Mouse (Mus musculus) T-helper 2 cell (primary cell): ENCODE measurements around the gene Hemk1.

ENCODE experiments used
- in situ Hi-C: fragments of 300-600 bp; cut with MboI, MseI; formaldehyde crosslinking; loops from one replicate; pipeline ENCODE4 v1.15.1; 2025; ENCODE audit warnings: high pct_unique_total_duplicates

The Hemk1 gene

DNA sequence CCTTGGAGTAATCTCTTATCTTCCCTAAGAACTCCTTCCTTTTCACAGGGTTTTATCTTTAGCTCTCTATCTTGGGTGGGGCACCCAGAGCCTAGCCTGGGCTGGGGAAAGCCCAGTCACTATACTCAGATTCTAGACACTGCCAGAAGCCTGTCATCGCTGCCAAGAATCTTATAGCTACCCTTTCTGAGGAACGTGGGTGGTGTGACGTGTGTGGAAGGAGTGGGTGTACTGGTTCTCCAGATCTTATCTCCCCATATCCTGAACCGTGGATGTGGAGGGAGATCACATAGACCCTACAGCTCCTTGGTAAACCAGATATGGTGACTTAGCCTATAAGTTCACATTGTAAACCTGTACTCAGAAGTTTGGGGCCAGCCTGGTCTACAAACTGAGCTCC lies 42.5 kb downstream of the Hemk1 start:
- in situ Hi-C loops = no loop called here

DNA sequence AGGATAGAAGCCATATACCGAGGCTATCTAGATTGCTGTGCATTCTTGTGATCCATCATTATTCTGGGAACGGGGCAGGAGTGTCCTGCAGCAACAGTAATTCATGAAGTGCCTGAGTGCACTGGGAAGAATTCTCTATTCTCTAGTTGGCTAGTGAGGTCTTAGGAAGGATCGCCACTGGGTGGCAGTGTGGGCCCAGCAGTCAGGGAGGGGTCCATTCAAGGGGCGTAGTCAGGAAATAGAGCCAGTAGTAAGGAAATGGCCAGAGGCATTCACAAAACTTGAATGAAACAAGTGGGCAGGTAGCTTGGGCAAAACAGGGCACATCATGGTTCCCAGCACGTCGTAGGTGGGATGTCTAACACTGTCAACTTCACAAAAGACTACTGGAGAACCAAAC lies 43.9 kb downstream of the Hemk1 start:
- in situ Hi-C loops = loop anchor here (5.0 kb wide), 2 partner anchors 43 to 47 kb away; partner anchors contain the start of gene Hemk1

DNA sequence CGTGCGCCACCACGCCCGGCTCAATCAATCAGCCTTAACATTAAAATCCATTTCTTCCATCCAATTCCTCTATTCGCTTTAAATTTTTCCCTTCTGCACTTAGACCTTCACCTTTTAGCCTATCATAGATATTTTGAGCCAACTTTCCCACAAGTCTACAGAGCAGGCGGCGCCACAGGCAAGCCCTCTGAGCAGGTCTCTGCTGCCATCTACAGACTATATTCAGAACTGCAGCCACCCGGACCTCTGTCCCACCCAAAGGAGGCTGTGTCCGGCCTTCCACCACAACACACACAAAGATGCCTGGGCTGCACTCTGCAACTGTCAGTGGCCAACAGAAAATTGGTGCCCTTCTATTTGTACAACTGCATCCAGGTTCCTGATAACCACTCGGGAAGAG lies 47.3 kb downstream of the Hemk1 start:
- in situ Hi-C loops = loop anchor here (5.0 kb wide), 2 partner anchors 44 to 46 kb away; partner anchors contain the start of gene Hemk1

- in situ Hi-C loops = loop anchor here (5.0 kb wide), 3 partner anchors 42 to 392 kb away; partner anchors contain the start of gene Hemk1
Observed at GRCm38 (mm10) chr9:107289211-107290076, 48.7 kb downstream of the Hemk1 start, which contains the start of gene Mapkapk3. Gene Mapkapk3, minus strand, starts transcription at chr9:107289877.

DNA sequence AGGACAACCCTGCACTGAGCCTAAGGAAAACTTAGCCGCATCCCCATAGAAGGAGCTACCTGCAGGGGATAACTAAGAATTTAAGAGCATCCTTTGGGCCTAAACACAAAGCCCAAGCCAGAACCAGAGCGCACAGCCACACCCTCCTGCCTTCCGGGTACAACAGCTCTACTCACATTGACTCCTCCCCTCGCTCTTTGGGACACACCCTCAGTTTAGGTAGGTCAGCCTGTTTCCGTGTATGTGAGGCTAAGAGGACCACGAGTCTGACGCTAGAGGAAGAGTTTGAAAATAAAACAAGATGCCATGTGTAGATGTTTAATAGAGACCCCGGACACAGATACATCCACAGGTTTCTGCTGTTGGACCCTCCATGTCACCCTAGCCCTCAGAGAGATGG lies 49.4 kb downstream of the Hemk1 start:
- in situ Hi-C loops = loop anchor here (5.0 kb wide), 1 partner anchor 391 kb away; no protein-coding TSS in a partner anchor

DNA sequence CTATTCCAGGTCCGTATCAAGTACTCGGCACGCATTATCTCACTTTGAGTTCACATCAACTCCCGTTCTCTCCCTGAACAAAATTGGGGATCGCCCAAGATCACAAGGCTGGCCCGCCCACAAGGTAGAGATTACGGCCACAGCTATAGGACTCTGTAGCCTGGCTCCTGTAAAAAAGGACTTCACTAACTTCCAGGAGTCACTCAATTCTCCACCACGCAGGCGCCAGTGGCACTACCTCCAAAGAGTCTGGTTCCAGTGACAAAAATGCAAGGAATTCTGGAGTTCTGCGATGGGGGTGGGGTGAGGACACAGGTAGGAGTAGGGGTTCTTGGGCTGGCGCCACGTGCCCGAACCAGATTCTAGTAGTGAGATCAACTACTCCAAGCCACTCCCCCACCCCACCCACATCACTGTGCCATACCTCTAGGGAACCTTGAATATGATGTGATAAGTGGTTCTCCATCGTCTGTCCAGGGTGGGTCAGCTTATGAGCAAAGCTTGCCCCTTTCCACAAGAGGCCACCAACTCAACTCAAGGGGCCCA lies 50.0 kb downstream of the Hemk1 start:
- in situ Hi-C loops = loop anchor here (5.0 kb wide), 1 partner anchor 391 kb away; no protein-coding TSS in a partner anchor

DNA sequence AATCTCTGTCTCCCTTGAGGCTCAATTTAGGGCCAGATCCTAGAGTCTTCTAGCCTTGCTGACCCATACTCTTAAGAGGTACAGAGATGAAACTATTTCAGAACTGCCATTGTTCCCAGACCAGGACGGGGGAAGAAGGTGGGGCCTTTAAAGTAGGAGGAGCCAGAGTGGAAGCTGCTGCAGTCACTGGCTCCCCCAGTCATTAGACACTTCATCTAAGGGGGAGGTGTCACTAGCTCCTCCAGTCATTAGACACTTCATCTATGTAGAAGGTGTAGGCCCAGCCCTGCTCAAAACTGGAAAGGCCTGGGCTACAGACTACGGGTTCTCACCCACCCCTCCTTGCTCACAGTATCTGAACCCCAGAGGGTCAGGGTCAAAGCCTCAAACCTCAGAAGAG lies 50.9 kb downstream of the Hemk1 start:
- in situ Hi-C loops = loop anchor here (5.0 kb wide), 1 partner anchor 390 kb away; no protein-coding TSS in a partner anchor

DNA sequence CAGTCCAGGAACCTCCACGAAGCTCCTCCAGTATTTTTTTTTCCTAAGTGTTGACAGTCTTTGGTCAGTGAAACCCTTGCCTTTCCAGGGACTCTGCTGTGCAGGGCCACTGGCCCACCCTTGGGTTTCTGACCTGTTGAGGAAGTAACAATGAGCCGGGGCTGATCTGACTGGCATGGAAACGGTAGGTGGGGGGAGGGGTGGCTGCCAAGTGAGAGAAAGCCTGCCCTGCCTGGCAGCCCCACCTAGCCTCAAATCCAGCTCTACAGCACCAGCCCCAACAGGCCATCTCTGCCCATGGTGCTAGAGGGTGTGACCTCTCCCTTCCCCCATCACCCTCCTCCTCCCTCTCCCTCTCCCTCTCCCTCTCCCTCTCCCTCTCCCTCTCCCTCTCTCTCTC lies 53.1 kb downstream of the Hemk1 start:
- in situ Hi-C loops = loop anchor here (5.0 kb wide), 1 partner anchor 388 kb away; no protein-coding TSS in a partner anchor

DNA sequence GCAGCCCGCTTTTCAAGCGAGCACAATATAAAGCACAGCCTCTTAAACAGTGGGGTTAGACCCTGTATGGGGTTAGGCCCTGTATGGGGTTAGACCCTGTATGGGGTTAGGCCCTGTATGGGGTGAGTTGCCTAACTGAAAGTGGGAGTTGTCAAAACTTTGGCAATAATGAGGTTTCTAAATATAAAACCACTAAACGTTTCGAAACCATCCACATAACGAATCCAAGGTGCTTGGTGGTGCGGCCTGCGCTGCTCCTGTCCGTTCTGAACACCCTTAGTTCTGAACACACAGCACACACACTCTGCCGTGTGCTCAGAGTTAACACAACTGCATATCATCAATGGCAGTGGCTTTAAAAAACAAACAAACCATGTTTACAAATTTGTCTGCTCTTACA lies 55.2 kb downstream of the Hemk1 start:
- in situ Hi-C loops = no loop called here

DNA sequence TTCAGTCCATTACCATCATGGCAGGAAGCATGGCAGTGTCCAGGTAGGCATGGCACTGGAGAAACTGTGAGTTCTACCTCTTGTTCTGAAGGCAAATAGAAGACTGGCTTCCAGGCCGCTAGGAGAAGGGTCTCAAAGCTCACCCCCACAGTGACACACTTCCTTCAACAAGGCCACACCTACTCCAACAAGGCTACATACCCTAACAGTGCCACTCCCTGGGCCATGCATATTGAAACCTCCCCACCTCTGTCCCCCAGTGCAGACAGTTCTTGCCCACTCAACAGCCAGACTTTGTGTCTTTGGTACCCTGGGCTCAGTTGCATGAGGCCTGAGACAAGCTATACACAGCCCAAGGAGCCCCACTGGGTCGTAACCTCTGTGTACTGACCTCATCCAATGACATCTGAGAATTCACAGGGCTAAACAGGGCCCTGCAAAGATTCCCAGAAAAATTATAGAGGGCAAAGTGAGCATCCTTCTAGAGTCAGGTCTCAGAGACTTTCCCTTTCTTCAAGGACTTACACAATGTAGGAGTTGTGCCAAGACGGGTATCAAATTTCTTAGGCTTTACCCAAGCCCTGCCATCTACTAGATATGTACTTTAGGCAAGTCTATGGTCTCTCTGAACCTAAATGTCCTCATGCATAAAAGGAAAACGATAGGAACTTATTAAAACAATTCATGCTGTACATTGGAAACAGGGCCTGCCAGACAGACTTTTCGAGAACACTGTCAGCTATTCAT lies 56.7 kb downstream of the Hemk1 start:
- in situ Hi-C loops = no loop called here

- in situ Hi-C loops = no loop called here
Observed at GRCm38 (mm10) chr9:107280322-107281027, 57.7 kb downstream of the Hemk1 start.

- in situ Hi-C loops = no loop called here
Observed at GRCm38 (mm10) chr9:107279378-107280321, 58.5 kb downstream of the Hemk1 start.

DNA sequence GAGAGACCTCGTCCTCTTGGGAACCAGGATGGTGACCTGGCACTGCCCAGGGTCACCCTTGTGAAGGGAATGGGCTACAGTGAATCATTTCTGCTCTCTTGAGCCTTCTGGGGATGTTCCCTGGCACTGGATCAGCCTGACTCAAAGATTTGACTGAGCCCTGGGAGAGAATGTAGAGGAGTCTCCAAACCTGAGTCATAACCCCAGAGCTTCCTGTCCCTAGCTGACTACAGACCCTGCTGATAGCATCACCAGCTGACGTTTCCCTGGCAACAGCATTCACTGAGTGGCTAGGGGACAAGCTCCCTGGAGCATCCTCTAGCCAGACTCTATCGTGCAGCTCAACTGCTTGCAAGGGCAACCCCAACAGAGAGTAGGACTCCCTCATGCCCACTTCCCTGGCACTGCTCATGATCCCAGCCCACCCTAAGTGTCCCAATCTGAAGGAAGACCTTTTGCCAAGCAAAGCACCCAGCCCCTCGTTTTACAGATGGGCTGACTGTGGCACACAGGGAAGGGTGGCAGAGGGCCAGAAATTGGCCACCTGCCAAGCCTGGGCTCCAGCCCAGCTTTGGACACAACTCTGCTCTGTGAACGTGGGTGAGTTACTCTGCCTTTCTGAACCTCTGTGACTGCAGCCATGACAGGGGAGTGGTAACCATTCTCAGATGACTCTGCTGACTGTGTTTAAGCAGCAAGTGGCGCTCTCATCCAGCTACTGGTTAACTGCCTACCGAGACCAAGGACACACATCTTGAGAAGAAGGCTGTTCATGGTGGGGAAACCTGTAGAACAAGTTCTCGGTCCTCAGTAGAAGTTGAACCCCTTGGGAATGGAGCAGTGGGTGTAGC lies 59.4 kb downstream of the Hemk1 start:
- in situ Hi-C loops = no loop called here

GRCm38 (mm10) chr9:107278126-107278525 lies 60.0 kb downstream of the Hemk1 start:
- in situ Hi-C loops = no loop called here

GRCm38 (mm10) chr9:107277603-107278002 lies 60.5 kb downstream of the Hemk1 start:
- in situ Hi-C loops = no loop called here
